Mouse (Mus musculus): ENCODE results near the gene Abl2. TPM values are rescaled to one million over a fixed set of nuclear protein-coding genes. Genes with fewer than 3 reads are reported as not detected.

Abl2 gene
- total and polyA plus RNA-seq, 3 experiments: 10.0 to 19.8 (median 15.5) TPM

DNA sequence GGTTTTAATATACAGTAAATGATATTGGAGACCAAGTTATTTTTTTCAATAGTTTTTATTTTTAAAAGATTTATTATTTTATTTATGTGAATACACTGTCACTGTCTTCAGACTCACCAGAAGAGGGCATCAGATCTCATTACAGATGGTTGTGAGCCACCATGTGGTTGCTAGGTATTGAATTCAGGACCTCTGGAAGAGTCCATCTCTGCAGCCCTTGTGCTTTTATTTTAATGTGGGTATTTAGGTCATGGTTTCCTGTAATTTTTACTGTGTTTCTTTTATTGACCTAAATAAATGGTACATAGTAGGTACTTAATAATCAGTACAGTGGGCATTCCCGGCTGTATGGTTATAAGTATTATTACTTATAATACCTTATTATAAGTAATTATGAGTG, 56.1 kb downstream of the Abl2 start:
- Histone ChIP-seq H3K9ac (ENCODE audit: insufficient read depth, low read depth) (no peak overlapping the region), H3K9me3 (replicated peaks; ENCODE audit: low read length) (no peaks in the 10 kb centered on the region), H3K36me3 (replicated peaks in 1 of 2; ENCODE audit: control insufficient read depth in 1 of 2, insufficient read depth in 1 of 2, low read length in 1 of 2) (peaks cover 0 to 8% of the 10 kb centered on the region in 2 experiments), H3K4me2 (ENCODE audit: insufficient read depth, low read depth, poor library complexity, severe bottlenecking) (peak overlapping the region; percentile 99; the same call in 1 of the 2 replicates), H3K27ac (ENCODE audit: insufficient read depth, low read depth) (no peak overlapping the region), H3K79me2 (replicated peaks; ENCODE audit: control insufficient read depth, extremely low read depth, insufficient read depth, poor library complexity, severe bottlenecking) (peaks cover 38% of the 10 kb centered on the region), H3K4me3 (replicated peaks in 1 of 3; ENCODE audit: low read depth in 2 of 3, low read length in 2 of 3, poor library complexity in 1 of 3) (no peak overlapping the region), H3K27me3 (replicated peaks) (no peaks in the 10 kb centered on the region), H3K4me1 (ENCODE audit: control insufficient read depth in 1 of 2, insufficient read depth in 2 of 2) (peaks cover 11 to 28% of the 10 kb centered on the region in 2 experiments)
- TF ChIP-seq ELF1 (IDR thresholded peaks at IDR 0.05; ENCODE audit: low read depth, low read length) (no peak), TCF12 (IDR thresholded peaks at IDR 0.05; ENCODE audit: low read depth, low read length) (no peak), UBTF (IDR thresholded peaks at IDR 0.05; ENCODE audit: low read depth, low read length) (no peak), RAD21 (IDR thresholded peaks at IDR 0.05; ENCODE audit: low read depth, low read length) (peak; percentile 23), MYC (IDR thresholded peaks at IDR 0.05; ENCODE audit: low read depth, low read length) (peak; percentile 95), PAX5 (IDR thresholded peaks at IDR 0.05; ENCODE audit: low read length) (no peak), SMC3 (IDR thresholded peaks at IDR 0.05; ENCODE audit: low read depth, low read length) (peak; percentile 47), EP300 (IDR thresholded peaks at IDR 0.05; ENCODE audit: low read length) (no peak), JUND (conservative IDR thresholded peaks at IDR 0.05; ENCODE audit: low read depth, low read length) (0 out of 2 replicates have a peak, but pooled peaks have one; percentile 11), CTCF (conservative IDR thresholded peaks at IDR 0.05 in 1 of 2, IDR thresholded peaks at IDR 0.05 in 1 of 2; ENCODE audit: low read depth in 2 of 2, low read length in 2 of 2) (peak in 1 of 2 experiments; percentile 78; a peak in 2 of 4 replicates), ZMIZ1 (IDR thresholded peaks at IDR 0.05; ENCODE audit: low read depth, low read length) (no peak)
- dilution Hi-C loops (cut with MboI; ENCODE audit: extremely low pct_ligation_motif_present, extremely low pct_unique_long_range_greater_than_20kb, low sequenced_read_pairs): no loop called here
- peak; percentile 46 for DNase-seq (ENCODE audit: extremely low read depth)
- in situ Hi-C loops (cut with MboI; ENCODE audit: low pct_ligation_motif_present, low pct_unique_long_range_greater_than_20kb, low sequenced_read_pairs): no loop called here

GRCm38 (mm10) chr1:156615381-156616133, 57.0 kb downstream of the Abl2 start:
- H3K36me3 ChIP-seq (replicated peaks in 1 of 2; ENCODE audit: control insufficient read depth in 1 of 2, insufficient read depth in 1 of 2, low read length in 1 of 2): peaks cover 0 to 8% of the 10 kb centered on the region in 2 experiments
- H3K27ac ChIP-seq (ENCODE audit: insufficient read depth, low read depth): peak overlapping the region; percentile 80
- H3K9ac ChIP-seq (ENCODE audit: insufficient read depth, low read depth): peak overlapping the region; percentile 45
- H3K9me3 ChIP-seq (replicated peaks; ENCODE audit: low read length): no peaks in the 10 kb centered on the region
- peak overlapping the region; percentile 54 to 78 (median 74) for H3K4me3 ChIP-seq (replicated peaks in 1 of 3; ENCODE audit: low read depth in 2 of 3, low read length in 2 of 3, poor library complexity in 1 of 3)
- H3K4me2 ChIP-seq (ENCODE audit: insufficient read depth, low read depth, poor library complexity, severe bottlenecking): peak overlapping the region; percentile 99
- H3K79me2 ChIP-seq (replicated peaks; ENCODE audit: control insufficient read depth, extremely low read depth, insufficient read depth, poor library complexity, severe bottlenecking): peaks cover 45% of the 10 kb centered on the region
- no peaks in the 10 kb centered on the region for H3K27me3 ChIP-seq (replicated peaks)
- dilution Hi-C loops (cut with MboI; ENCODE audit: extremely low pct_ligation_motif_present, extremely low pct_unique_long_range_greater_than_20kb, low sequenced_read_pairs): no loop called here
- in situ Hi-C loops (cut with MboI; ENCODE audit: low pct_ligation_motif_present, low pct_unique_long_range_greater_than_20kb, low sequenced_read_pairs): no loop called here
- DNase-seq (ENCODE audit: extremely low read depth): peak; percentile 96
- peaks cover 17 to 37% of the 10 kb centered on the region in 2 experiments for H3K4me1 ChIP-seq (ENCODE audit: control insufficient read depth in 1 of 2, insufficient read depth in 2 of 2)
- no peak for TF ChIP-seq HCFC1 (IDR thresholded peaks at IDR 0.05; ENCODE audit: low read depth, low read length)
- TF ChIP-seq MEF2A (IDR thresholded peaks at IDR 0.05; ENCODE audit: borderline replicate concordance, low read depth, low read length): peak; percentile 97
- no peak for TF ChIP-seq NRF1 (IDR thresholded peaks at IDR 0.05; ENCODE audit: low read depth, low read length)
- TF ChIP-seq CHD1 (IDR thresholded peaks at IDR 0.05; ENCODE audit: low read depth, low read length): 0 out of 2 replicates have a peak, but pooled peaks have one; percentile 32
- TF ChIP-seq USF1 (IDR thresholded peaks at IDR 0.05; ENCODE audit: low read depth, low read length): peak; percentile 83
- peak; percentile 49 for TF ChIP-seq ETS1 (conservative IDR thresholded peaks at IDR 0.05; ENCODE audit: low read depth, low read length)
- TF ChIP-seq UBTF (IDR thresholded peaks at IDR 0.05; ENCODE audit: low read depth, low read length): no peak
- no peak for TF ChIP-seq RCOR1 (conservative IDR thresholded peaks at IDR 0.05; ENCODE audit: low read depth, low read length)
- no peak for TF ChIP-seq EP300 (IDR thresholded peaks at IDR 0.05; ENCODE audit: low read length)
- no peak for TF ChIP-seq KAT2A (IDR thresholded peaks at IDR 0.05; ENCODE audit: insufficient replicate concordance, low read length)
- peak; percentile 28; the same call in 1 of the 2 replicates for TF ChIP-seq JUND (conservative IDR thresholded peaks at IDR 0.05; ENCODE audit: low read depth, low read length)
- TF ChIP-seq SIN3A (IDR thresholded peaks at IDR 0.05; ENCODE audit: low read length): peak; percentile 95; the same call in 1 of the 2 replicates
- peak; percentile 75 for TF ChIP-seq USF2 (conservative IDR thresholded peaks at IDR 0.05; ENCODE audit: low read depth, low read length)
- no peak for TF ChIP-seq ZNF384 (IDR thresholded peaks at IDR 0.05; ENCODE audit: low read depth, low read length)
- TF ChIP-seq POLR2A (IDR thresholded peaks at IDR 0.05; ENCODE audit: low read depth, low read length): peak; percentile 75
- 0 out of 2 replicates have a peak, but pooled peaks have one; percentile 51 for TF ChIP-seq NELFE (IDR thresholded peaks at IDR 0.05; ENCODE audit: low read depth, low read length)
- peak; percentile 89 for TF ChIP-seq TBP (conservative IDR thresholded peaks at IDR 0.05; ENCODE audit: low read depth, low read length)
- no peak for TF ChIP-seq CTCF (conservative IDR thresholded peaks at IDR 0.05 in 1 of 2, IDR thresholded peaks at IDR 0.05 in 1 of 2; ENCODE audit: low read depth in 2 of 2, low read length in 2 of 2)
- peak; percentile 59; the same call in 1 of the 2 replicates for TF ChIP-seq TCF12 (IDR thresholded peaks at IDR 0.05; ENCODE audit: low read depth, low read length)
- TF ChIP-seq ZKSCAN1 (IDR thresholded peaks at IDR 0.05; ENCODE audit: borderline replicate concordance, low read depth, low read length): no peak
- TF ChIP-seq MAFK (IDR thresholded peaks at IDR 0.05; ENCODE audit: insufficient replicate concordance, low read length): no peak
- peak; percentile 81 for TF ChIP-seq BHLHE40 (IDR thresholded peaks at IDR 0.05; ENCODE audit: low read depth, low read length)
- TF ChIP-seq MXI1 (IDR thresholded peaks at IDR 0.05; ENCODE audit: low read depth, low read length): peak; percentile 100
- TF ChIP-seq MAX (IDR thresholded peaks at IDR 0.05; ENCODE audit: low read length): peak; percentile 95
